Comparison of ENCODE assay signal across 12 mouse cellular contexts in the genomic region with DNA sequence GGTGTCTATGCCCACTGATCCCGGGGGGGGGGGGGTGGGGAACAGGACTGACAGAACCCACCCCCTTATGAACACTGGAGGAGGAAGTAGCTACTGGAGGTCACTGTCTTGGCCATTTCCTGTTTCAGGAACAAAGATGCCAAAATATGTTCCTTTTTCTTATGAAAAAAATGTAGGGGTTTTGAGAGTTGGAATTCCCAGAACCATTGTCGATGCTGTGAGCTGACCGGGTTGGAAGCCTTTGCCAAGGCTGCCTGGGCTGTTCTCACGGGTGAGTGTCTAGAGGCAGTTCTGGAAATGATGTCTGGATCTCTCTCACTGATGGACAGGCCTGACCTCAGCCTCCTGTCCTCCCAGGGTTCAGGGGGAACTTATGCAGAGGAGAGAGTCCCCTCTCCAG. TPM values are rescaled to one million over a fixed set of nuclear protein-coding genes. Genes with fewer than 3 reads are reported as not detected.
DNase-seq lines count a peak whose midpoint lies in the region; ATAC-seq and TF ChIP-seq lines count a peak whose summit lies in the region.
"Had no signal": no experiment of that assay in that cellular context is flagged by ENCODE, and none has a peak within 500 bp of the region (broad histone marks: within the 10 kb centered on the region; RNA-seq: fewer than 3 reads in every experiment).

No protein-coding gene starts in this region.

- H3K4me1 ChIP-seq in brown adipose tissue, adult 24 weeks (ENCODE audit: control insufficient read depth, insufficient read depth, insufficient read length, low read length) = peaks cover 4% of the 10 kb centered on the region; the same call in 1 of the 2 replicates
- peaks cover 33% of the 10 kb centered on the region for H3K4me1 ChIP-seq in heart, embryonic 16.5 days (ENCODE audit: control insufficient read depth, insufficient read depth, low read length)
- H3K4me1 ChIP-seq in limb, embryonic 15.5 days = peaks cover 50% of the 10 kb centered on the region

- no peak overlapping the region for H3K4me3 ChIP-seq in layer of hippocampus, adult 2 months
- H3K4me3 ChIP-seq in brown adipose tissue, adult 24 weeks (ENCODE audit: insufficient read depth, low read depth, low read length) = no peak overlapping the region
- H3K4me3 ChIP-seq in heart, embryonic 16.5 days (ENCODE audit: low read length) = no peak overlapping the region
- no peak overlapping the region for H3K4me3 ChIP-seq in limb, embryonic 15.5 days

- intact Hi-C loops in left cerebral cortex, postnatal 14 days (cut with DNase I) = loop anchor here (5.0 to 10.0 kb wide), 4 partner anchors 181 to 578 kb away; a partner anchor contains a TSS

- no peak for TF ChIP-seq CTCF in layer of hippocampus, adult 2 months (conservative IDR thresholded peaks at IDR 0.05)

- no peaks in the 10 kb centered on the region; the same call in 1 of the 2 replicates for H3K27me3 ChIP-seq in heart, embryonic 16.5 days (ENCODE audit: control insufficient read depth, insufficient read depth, low read length)
- H3K27me3 ChIP-seq in limb, embryonic 15.5 days = peaks cover 8% of the 10 kb centered on the region; the same call in 1 of the 2 replicates

- H3K9me3 ChIP-seq in heart, embryonic 16.5 days (replicated peaks; ENCODE audit: control insufficient read depth, low read length) = no peaks in the 10 kb centered on the region
- H3K9me3 ChIP-seq in limb, embryonic 15.5 days = no peaks in the 10 kb centered on the region

- H3K9ac ChIP-seq in heart, embryonic 16.5 days (ENCODE audit: low read length) = no peak overlapping the region
- no peak overlapping the region for H3K9ac ChIP-seq in limb, embryonic 15.5 days
- H3K9ac ChIP-seq: liver, embryonic 14.5 days had no signal

- ATAC-seq in heart, embryonic 16.5 days (replicated peaks; ENCODE audit: extremely low read depth, insufficient read depth, low FRiP score) = no peak
- ATAC-seq in limb, embryonic 15.5 days (ENCODE audit: insufficient number of reproducible peaks, low FRiP score, low TSS enrichment, low read depth) = no peak

- no peak overlapping the region for H3K4me2 ChIP-seq in heart, embryonic 16.5 days (ENCODE audit: low read depth, low read length)
- no peak overlapping the region for H3K4me2 ChIP-seq in limb, embryonic 15.5 days

- H3K36me3 ChIP-seq in heart, embryonic 16.5 days (ENCODE audit: control insufficient read depth, insufficient read depth) = no peaks in the 10 kb centered on the region
- H3K36me3 ChIP-seq in limb, embryonic 15.5 days = no peaks in the 10 kb centered on the region

- H3K27ac ChIP-seq in layer of hippocampus, adult 2 months = peak overlapping the region; percentile 43; the same call in 1 of the 2 replicates
- peak overlapping the region; percentile 53 for H3K27ac ChIP-seq in brown adipose tissue, adult 24 weeks (replicated peaks; ENCODE audit: low read depth, low read length)
- H3K27ac ChIP-seq in heart, embryonic 16.5 days (ENCODE audit: low read length) = peak overlapping the region; percentile 41
- H3K27ac ChIP-seq in limb, embryonic 15.5 days = peak overlapping the region; percentile 22; the same call in 1 of the 2 replicates
- H3K27ac ChIP-seq: liver, embryonic 14.5 days had no signal

- WGBS in heart, embryonic 16.5 days = 36% methylated on average over 4 of the region's 4 CpGs
- 33% methylated on average over 4 of the region's 4 CpGs for WGBS in limb, embryonic 15.5 days

- DNase-seq in layer of hippocampus, adult 2 months (ENCODE audit: low spot score in 2 of 2) = no peak
- no peak for DNase-seq in layer of hippocampus, postnatal 25 days (ENCODE audit: extremely low spot score in 1 of 2, low spot score in 1 of 2)
- no peak for DNase-seq in frontal cortex, postnatal 25 days (ENCODE audit: low spot score in 2 of 2)
- no peak for DNase-seq in left cerebral cortex, adult 8-10 months (ENCODE audit: low spot score in 2 of 2)
- DNase-seq in left cerebral cortex, postnatal 14 days (ENCODE audit: low spot score in 2 of 2) = no peak
- DNase-seq: cerebellum, adult 11 months; layer of hippocampus, adult 9-11 months; thymus, postnatal 14 days had no signal

RNA-seq across cellular contexts. Expression of a gene that starts 59.0 kb away (rescaled TPM):
- total RNA-seq in layer of hippocampus, adult 2 months (2021) = 10 to 100 TPM; 12.6 to 15.3 TPM
- 10 to 100 TPM; 18.3 to 20.1 TPM for total RNA-seq in layer of hippocampus, postnatal 25 days (2021)
- polyA plus RNA-seq in brown adipose tissue, adult 24 weeks (2012; ENCODE audit: insufficient read depth, insufficient read length, missing spikeins) = 7.3 and 7.4 TPM in 2 replicates
- polyA plus RNA-seq in heart, embryonic 16.5 days (2015; fragmentation: Nextera tagmentation; extraction: Ambion mirVana) = 10.9 and 11.9 TPM in 2 replicates
- polyA plus RNA-seq in limb, embryonic 15.5 days (2015; fragmentation: Nextera tagmentation; extraction: Ambion mirVana) = 10.8 and 11.6 TPM in 2 replicates
- 10 to 100 TPM; 13.1 to 16.5 (median 14.4) TPM for total RNA-seq in left cerebral cortex, adult 8-10 months (2022)
- total RNA-seq in left cerebral cortex, postnatal 14 days (2021) = 10 to 100 TPM; 15.6 to 20.2 TPM
